Mouse (Mus musculus): ENCODE measurements around the gene Ddx3y. TPM values are rescaled to one million over a fixed set of nuclear protein-coding genes. Genes with fewer than 3 reads are reported as not detected.

Gene Ddx3y
- total and polyA plus RNA-seq, 2 experiments from 2014 or later = 21.4 TPM; not detected in 1

- DNase-seq (ENCODE audit: low spot score) = no peak
- peak overlapping the region; percentile 36 for H3K4me3 ChIP-seq (ENCODE audit: low read depth, low read length)
- no peaks in the 10 kb centered on the region for H3K9me3 ChIP-seq (ENCODE audit: low read length)
- H3K36me3 ChIP-seq (ENCODE audit: insufficient read depth, low read length) = no peaks in the 10 kb centered on the region
- H3K9ac ChIP-seq (replicated peaks; ENCODE audit: low read length, poor library complexity, severe bottlenecking) = no peak overlapping the region
- no peaks in the 10 kb centered on the region for H3K27me3 ChIP-seq (ENCODE audit: insufficient read depth, low read length)
- 61% methylated on average over 5 of the region's 5 CpGs for WGBS
- H3K4me2 ChIP-seq (ENCODE audit: low read depth, low read length, poor library complexity, severe bottlenecking) = peak overlapping the region; percentile 30
- ATAC-seq (ENCODE audit: low FRiP score) = no peak
- H3K27ac ChIP-seq (ENCODE audit: low read depth, low read length) = no peak overlapping the region
- no peak for TF ChIP-seq CTCF (IDR thresholded peaks at IDR 0.05)
- H3K4me1 ChIP-seq (ENCODE audit: insufficient read depth, low read length) = no peaks in the 10 kb centered on the region
Measured at GRCm38 (mm10) chrY:1244421-1244820, 42.0 kb downstream of the Ddx3y start.

GRCm38 (mm10) chrY:1220001-1220400 is 66.4 kb downstream of the Ddx3y start:
- Histone ChIP-seq H3K4me1 (ENCODE audit: insufficient read depth, low read length) (no peaks in the 10 kb centered on the region), H3K4me3 (ENCODE audit: low read depth, low read length) (no peak overlapping the region), H3K9ac (replicated peaks; ENCODE audit: low read length, poor library complexity, severe bottlenecking) (no peak overlapping the region), H3K27me3 (ENCODE audit: insufficient read depth, low read length) (no peaks in the 10 kb centered on the region), H3K36me3 (ENCODE audit: insufficient read depth, low read length) (no peaks in the 10 kb centered on the region), H3K9me3 (ENCODE audit: low read length) (no peaks in the 10 kb centered on the region), H3K4me2 (ENCODE audit: low read depth, low read length, poor library complexity, severe bottlenecking) (no peak overlapping the region), H3K27ac (ENCODE audit: low read depth, low read length) (no peak overlapping the region)
- DNase-seq (ENCODE audit: low spot score) = no peak
- no peak for ATAC-seq (ENCODE audit: low FRiP score)
- 81% methylated on average over 7 of the region's 7 CpGs for WGBS
- no peak for TF ChIP-seq CTCF (IDR thresholded peaks at IDR 0.05)

Other genes starting within 250 kb of the Ddx3y start
- 15.3 and 22.9 TPM in 2 replicates for gene Uty, start 40.9 kb downstream of the Ddx3y start, total RNA-seq (2014; rRNA removed)
- gene Uty, start 40.9 kb downstream of the Ddx3y start, polyA plus RNA-seq (2015; fragmentation: Nextera tagmentation; extraction: Ambion mirVana) = 9.5 TPM in 1 of 2 replicates, not detected in the other
- gene Usp9y, start 173.2 kb upstream of the Ddx3y start, total RNA-seq (2014; rRNA removed) = not detected in 2 replicates
- gene Usp9y, start 173.2 kb upstream of the Ddx3y start, polyA plus RNA-seq (2015; fragmentation: Nextera tagmentation; extraction: Ambion mirVana) = not detected in 2 replicates

Measured in midbrain, postnatal 0 days (tissue).